Mouse (Mus musculus) gastrocnemius, adult 18-20 months (tissue): ENCODE measurements around the gene Mtr. TPM values are rescaled to one million over a fixed set of nuclear protein-coding genes. Genes with fewer than 3 reads are reported as not detected.
A peak's percentile ranks its signal among the peaks of the same experiment; 100 is the strongest.

Source experiments
- DNase-seq: peaks from one replicate; pipeline ENCODE4 v3.0.0; 2021; ENCODE audit warnings: low spot score
- total RNA-seq, 2 experiments: library from RNA; stranded (reverse); gene quantifications; 2 replicates each; pipeline ENCODE4 v1.2.3; 2021

The Mtr gene
- total RNA-seq, 2 experiments from 2014 or later: 13.1 to 15.7 TPM

- no peak for DNase-seq
Measured at GRCm38 (mm10) chr13:12245938-12246337, 12.0 kb downstream of the Mtr start.

DNA sequence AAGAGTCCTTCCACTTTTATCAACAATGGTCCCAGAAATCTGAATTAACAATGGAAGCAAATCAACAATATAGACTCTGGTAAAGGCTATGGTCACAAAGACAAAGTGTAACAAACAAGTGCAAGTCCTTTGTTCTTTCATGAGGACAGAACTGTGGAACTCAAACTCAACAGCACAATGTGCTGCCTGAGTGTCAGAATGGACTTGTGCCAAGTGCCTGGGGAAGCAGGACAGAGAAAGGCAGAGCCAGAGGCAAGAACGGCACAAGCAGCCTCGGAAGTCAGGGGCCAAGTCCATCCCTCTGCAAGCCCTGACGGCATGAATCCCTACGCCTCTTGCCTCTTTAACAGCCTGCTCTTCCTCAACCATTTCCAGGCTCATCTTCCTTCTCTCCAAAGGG is 13.9 kb downstream of the Mtr start:
- no peak for DNase-seq

GRCm38 (mm10) chr13:12232141-12232540 is 25.8 kb downstream of the Mtr start:
- DNase-seq: no peak

DNA sequence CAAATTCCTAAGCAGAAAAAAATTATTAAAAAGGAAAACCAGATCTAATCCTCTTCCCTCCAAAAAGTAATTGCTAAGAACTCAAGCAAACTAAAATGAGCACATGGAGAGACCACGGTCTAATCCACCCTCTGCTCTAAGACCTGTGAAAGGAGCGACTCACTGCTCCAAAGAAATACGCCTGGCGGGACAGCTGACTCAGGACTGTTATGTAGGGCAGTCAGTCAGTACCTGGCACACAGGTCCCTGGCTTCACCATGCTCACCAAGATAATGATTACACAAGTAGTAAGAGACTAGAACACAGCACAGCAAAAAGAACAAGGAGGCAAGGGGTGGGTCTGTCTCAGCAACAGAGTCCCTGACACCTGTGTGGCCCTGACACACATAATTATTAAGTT is 29.7 kb downstream of the Mtr start:
- peak; percentile 23 for DNase-seq

- peak; percentile 14 for DNase-seq
Measured at GRCm38 (mm10) chr13:12227606-12228005, 30.3 kb downstream of the Mtr start.

DNA sequence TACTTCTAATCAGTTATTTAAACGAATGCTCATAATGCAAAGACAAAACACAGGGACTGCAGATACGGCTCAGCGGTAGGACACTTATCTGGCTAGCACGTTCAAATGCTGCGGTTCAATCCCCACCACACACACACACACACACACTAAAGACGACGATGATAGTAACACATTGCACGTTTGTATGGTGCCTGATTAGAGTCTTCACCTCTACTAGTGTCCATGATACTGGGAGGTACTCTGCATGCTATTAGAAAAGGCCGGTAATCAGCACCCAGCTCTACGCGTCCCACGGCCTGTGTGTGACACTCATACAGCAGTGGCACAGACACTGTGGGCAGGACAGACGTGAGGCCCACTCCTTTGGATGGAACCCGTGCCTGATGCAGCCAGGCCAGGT is 39.3 kb downstream of the Mtr start:
- no peak for DNase-seq

GRCm38 (mm10) chr13:12214922-12215321 is 43.0 kb downstream of the Mtr start:
- no peak for DNase-seq

GRCm38 (mm10) chr13:12211058-12211457 is 46.9 kb downstream of the Mtr start:
- peak; percentile 34 for DNase-seq

GRCm38 (mm10) chr13:12210023-12210762 is 47.7 kb downstream of the Mtr start:
- DNase-seq: peak; percentile 66

GRCm38 (mm10) chr13:12200372-12200771 is 57.5 kb downstream of the Mtr start:
- no peak for DNase-seq

DNA sequence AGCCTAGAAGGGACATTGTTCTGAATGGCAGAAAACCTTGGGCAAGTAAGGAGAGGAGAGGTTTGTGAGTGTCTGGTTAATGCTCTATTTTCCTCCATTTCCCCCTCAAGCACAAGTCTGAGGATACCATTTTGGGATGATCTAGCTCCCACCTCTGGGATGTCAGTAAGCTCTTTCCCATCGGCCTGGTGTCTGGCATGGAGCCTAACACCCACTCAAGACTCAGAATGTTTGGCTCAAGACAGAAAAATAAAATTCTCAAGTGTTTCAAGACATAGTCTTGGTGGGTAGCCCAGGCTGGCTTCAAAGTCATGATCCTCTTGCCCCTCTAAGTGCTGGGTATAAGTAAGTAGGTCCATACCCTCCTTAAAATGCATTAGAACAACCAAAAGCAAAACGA is 59.4 kb downstream of the Mtr start:
- no peak for DNase-seq

GRCm38 (mm10) chr13:12196861-12197260 is 61.1 kb downstream of the Mtr start:
- DNase-seq: no peak

DNA sequence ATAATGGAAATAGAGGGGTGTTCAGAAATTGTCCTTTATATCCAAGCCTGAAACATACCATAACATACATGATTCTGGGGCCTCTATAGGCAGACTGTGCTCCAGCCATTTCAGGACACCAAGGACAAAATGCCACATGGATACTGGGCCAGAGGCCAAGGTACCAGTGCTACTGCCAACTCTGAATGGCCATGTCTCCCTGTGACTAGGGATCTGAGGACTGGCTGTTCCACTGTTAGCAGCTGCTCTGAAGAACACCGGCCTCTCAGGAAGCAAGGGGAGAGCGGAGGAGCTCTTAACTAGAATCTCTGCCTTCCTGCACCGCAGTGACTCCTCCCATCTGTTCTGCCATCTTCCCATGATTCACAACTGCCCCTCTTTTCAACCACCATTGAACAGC is 61.9 kb downstream of the Mtr start:
- peak; percentile 61 for DNase-seq

DNA sequence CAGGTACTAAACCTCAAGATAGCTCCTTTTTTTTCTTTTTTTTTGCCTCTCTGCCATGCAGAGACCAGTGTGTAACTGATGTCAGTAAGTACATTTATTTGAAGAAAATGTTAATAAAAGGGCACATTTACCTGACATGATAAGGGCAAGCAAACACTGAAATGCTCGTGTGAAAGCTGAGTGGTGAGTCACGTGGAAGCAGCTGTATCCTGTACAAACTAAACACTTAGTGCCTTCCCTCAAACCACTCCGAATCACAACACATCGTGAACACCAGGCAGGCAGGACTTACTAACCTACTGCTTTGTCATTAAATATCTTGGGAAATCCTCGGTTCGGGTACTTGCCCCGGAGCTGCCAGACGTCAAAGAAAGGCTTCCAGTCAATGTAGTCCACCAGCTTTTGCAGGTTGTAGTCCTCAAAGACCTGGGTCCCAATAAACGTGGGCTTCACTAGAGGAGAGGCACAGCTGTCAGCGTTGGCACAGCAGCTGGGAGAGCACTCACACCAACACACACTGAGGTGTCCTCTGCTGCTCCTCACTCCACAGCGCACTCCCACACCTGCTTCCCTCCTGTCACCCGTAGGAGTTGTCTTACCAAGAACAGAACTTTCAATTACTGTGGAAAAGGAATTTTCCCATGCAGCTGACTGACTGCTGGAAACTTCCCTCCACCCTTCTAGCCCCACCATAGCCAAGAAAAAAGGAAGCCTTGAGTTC is 62.8 kb downstream of the Mtr start:
- DNase-seq: no peak

DNA sequence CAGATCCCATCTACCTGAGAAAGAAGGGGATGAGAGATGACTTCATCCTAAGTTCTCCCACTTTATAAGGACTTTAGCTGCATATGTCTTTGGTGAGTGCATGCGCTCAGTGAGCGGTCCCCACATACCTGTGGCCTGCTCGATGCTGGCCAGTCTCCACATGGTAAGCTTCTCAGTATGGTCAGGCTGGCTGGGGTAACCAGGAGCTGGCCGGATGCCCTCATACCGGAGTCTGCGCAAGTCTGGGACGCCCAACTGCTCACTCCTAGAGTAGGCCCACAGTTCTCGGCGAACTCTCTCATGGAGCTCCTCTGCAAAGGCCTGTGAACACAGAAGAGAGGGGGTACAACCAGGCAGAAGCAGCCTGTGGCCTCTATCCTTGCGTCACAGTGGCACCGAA is 68.7 kb downstream of the Mtr start:
- DNase-seq: no peak

DNA sequence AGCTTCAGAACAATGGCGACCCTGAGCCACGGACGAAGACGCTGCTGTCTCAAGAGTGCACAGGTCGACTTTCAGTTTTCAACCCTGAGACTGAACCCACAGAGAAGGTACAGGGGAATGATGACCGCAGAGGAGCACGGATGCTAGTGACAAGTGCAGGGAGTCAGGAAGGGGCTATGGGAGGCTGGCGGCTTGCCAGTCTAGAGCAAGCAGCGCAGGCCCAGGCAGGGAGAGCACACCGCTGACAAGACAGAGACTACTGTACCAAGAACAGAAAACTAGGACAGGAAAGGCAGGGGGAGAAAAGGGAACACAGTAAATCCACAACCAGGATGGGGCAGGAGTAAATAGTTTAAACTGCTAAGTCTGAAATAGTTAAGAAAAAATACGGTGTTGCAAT is 69.1 kb downstream of the Mtr start:
- DNase-seq: no peak

DNA sequence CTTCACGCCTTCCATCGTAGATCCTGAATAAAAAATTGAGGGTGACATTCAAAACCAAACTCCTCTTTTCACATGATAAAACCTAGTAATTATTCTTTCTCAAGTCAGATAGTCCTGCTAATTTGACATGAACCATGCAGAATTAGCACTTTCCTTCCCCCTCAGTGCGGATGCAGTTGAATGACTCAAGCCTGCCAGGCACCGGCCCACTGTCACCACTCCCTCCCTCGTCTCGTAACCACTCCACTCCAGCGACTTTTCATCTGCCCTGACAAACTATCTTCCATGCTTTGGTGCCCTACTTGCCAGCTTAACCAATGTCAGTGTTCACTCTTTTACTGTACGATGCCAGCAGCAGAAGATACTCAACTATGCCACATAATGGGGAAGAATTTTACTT is 78.4 kb downstream of the Mtr start:
- no peak for DNase-seq

DNA sequence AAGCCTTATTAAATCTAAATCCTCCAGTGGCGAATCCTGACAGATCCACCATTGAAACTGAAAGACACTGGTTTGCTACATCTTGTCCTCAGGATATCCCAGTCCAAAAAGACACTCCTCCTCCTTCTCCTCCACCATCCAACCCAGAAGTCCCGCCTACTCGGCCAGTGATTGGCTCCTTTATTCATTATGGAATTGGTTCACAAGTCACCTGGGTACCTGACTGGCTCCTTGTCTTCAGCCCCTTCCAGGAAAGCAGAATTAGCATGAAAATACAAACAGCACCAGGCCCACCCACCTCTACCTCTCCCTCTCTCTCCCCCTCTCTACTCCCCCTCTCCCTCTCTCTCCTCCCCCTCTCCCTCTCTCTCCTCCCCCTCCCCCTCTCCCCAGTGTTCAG is 81.2 kb downstream of the Mtr start:
- no peak for DNase-seq

DNA sequence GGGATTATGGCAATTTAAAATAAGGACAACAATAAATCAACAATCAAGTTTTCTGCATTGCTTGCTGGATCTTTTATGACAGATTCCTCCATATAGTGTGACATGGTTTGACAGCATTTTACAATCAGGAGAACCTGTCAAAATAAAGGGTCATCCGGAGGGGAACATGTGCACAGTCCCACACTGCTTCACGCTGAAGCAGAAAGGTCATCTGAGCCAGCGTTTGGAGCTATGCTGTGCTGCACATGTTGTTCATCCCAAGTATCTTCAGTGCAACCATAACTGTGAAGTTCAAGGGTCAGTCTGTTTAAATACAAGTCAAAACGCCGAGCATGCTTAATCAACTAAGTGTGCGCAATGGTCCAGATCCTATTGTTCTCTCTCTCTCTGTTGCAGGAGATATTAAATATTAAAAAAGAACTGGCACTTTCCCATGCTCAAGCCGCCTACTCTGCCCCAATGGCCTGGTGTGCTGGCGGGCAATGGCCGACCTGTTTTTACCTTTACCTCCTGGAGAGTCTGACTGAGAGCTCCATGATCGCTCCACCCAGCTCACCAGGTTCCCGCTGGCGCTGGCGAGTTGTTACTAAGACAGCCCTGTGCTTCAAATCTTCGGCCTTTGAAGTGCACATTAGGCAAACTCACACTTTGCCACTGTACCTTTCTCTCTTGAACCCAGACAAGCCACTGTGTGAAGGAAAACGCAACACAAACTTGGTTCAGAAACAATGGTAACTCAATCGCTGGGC is 81.8 kb downstream of the Mtr start:
- no peak for DNase-seq

DNA sequence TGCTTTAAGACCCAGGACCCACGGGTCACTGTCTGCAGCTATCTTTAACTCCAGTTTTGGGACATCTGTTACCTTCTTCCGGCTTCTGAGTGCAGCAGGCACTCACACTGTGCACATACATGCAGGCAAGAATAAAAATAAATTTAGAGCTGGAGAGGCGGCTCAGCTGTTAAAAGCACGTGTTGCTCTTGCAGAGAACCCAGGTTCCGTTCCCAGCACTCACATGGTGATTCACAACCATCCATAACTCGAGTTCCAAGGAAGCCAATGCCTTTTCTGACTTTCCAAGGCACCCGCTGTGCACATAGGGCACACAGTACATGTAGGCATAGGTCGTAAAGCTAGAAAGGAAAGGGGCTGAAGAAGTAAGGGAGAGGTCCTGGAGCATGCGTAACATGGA is 90.6 kb downstream of the Mtr start:
- no peak for DNase-seq

DNA sequence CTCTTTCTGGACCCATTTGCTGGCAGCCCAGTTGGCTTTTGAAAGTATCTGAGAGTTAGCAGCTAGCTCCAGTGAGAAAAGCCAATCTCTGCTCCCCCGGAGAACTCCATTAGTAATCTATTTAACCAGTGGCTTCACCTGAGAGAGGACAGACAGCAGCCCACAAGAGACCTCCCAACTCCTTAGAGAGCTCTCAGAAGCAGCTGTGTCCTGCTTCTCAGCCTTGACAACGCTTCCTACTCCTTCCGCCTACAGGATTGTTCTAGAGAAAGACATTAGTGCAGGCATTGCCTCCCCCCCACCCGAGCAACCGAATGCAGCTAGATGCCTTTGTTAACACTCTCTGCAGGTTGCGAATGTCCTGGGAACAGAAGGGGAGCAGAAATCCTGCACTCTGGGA is 91.5 kb downstream of the Mtr start:
- no peak for DNase-seq

DNA sequence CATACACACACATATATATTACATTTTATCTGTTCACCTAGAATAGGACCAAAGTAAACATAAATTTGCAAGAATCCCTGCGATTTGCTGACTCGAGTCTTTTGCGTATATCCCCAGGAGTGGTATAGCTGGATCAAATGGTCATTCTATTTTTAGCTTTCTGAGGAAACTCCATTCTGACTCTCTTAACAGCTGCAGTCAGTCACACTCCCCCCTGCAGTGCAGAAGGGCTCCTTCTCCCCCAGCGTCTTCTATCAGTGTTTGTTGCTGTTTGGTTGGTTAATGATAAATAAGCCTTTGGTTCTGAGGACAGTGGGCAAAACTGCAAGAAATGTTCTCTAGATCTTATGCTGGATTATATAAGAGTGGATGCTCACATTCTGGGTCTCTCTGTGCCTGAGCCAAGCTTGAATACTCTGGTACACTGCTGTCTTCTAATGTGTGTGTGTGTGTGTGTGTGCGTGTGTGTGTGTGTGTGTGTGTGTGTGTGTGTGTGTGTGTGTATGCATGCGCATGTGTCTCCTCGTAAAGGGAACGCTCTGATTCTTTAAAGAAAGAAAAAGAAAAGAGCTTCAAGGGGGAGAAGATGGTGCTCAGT is 92.4 kb downstream of the Mtr start:
- no peak for DNase-seq
